Mouse (Mus musculus) brain, embryonic 18.5 days (tissue): ENCODE measurements at regions not wholly inside any gene's neighbourhood (a gene's known extent, or its start where the extent isn't known, plus 50 kb on each side); places are given as distances from the start of the nearest gene placed in this dataset.

Experiments used
- DNase-seq: peaks from one replicate; pipeline ENCODE4 v3.0.0-alpha.2; 2012; ENCODE audit warnings: low read depth, low spot score

DNA sequence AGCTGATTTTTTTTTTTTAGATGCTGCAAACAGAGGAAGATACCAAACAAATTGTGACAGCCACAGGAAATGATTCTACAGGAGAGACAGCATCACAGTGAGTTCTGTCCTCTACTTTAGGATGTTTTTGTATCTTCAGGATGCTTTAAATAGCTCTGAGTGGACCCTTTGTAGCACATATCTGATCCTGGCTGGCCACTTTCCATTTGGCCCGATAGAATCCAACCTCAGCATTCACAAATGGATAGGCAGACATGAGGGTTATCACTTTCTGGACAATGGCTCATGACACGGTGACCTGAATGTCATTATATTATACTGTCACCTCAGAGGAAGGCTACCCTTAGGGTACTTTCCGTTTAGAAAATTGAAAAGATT, 379.3 kb downstream of the Gm10295 start:
- DNase-seq: no peak

DNA sequence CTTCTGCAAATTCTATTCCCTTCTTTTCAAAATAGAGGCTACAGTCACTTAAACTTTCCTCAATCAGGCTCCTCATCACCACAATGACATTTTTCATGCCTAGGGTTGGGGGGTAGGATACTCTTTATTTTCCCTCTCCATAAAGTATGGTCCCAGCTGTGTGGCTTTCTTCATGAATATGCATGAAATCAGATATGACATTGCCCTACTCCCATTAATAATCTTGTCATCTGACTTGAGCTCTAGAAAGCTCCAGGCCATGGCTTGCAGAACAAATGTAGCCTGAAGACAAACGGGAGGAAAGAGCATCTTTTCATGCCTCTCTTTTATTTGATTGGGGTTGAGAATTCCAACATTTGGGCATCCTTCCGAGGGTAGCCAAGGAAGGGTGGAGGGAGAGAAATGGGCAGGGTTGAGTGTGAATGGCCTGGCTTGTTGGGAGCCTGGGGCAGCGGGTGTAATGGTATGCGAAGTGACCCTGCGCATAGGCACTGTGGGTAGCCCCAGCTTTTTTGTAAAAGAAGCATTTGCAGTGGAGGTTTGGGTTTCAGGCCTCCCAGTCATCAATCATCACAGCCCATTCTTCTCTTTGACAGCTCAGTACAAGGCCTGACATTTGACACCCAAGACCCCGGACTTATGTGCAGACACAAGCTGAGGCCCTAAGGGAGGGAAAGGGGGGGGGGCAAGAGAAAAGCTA, 379.8 kb downstream of the Gm10295 start:
- no peak for DNase-seq

- DNase-seq: no peak
Observed at GRCm38 (mm10) chr7:70952318-70952959, 398.8 kb downstream of the Gm10295 start.

DNA sequence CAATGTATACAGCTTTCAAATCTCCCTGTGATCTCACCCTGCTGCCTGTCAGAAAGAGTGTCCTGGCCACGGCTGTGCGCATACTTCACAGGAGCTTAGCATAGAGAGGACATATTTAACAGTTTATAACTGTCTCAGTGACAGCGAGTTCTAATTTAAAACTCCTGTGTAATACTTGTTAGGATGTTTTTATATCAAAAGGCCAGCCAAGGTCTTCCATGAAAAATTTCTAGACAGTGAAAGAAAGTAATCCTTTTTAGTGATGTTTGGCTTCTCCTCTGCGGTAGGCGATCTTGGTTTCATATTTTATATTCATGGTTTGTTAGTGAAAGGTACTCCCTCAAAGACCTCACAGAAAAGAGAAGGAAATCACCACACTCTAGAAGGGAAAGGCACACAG, 403.0 kb downstream of the Gm10295 start:
- DNase-seq: no peak

GRCm38 (mm10) chr7:70946260-70946659, 405.0 kb downstream of the Gm10295 start:
- no peak for DNase-seq

DNA sequence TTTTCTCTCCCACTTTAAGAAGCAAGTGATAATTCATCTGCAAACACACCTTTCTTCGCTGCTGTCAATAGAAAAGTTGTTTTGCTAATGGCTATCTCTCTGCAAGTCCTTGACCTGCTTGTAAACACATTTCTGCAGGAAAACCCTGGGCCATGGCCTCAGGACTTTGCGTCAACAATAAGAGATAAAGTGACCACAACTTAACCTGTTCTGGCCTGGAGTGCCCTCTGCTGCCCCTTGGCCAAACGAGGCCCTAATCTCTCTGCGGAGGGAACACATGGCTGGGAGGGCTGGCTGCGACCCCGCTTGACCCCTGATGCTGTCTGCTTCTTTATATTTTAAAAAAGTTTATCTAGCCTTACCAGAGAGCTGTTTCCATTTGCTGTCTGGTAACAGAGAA, 420.4 kb downstream of the Gm10295 start:
- no peak for DNase-seq

DNA sequence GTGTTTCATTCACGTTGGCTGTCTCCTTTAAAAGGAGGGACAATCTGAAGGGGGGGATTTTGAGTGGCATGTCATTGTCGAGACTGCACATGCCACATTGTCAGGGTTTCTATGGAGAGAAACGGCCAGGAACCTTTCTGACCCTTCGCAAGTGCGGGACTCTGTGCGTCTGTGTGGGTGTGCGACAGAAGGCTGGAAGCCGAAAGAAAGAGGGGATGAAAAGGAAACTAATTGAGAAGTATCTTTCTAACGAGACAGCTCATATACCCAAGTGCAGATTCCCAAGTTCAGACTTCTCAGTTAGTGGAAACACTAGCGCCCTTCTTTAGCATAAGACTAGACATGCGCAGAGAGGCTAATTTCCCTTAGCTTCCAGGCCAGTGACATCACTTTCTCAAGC, 421.4 kb downstream of the Gm10295 start:
- DNase-seq: no peak

DNA sequence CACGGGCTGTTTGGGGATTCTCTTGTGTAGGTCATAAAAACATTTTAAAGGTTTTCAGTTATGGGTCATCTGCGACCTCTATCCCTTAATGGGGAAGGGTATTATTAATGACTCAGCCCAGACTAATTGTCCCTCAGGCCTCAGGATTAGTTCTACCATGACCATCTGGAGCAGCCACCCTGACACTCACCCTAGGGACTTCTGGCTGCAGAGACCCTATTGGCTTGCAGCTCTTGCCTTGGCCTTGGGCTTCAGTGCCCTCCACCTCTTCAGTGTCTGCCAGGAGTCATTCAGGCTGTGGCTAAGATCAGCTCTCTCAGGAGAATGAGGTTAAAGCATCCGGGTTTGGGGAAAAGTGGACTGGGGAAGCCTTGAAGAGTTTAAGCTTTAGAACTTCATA, 423.3 kb downstream of the Gm10295 start:
- DNase-seq: no peak

DNA sequence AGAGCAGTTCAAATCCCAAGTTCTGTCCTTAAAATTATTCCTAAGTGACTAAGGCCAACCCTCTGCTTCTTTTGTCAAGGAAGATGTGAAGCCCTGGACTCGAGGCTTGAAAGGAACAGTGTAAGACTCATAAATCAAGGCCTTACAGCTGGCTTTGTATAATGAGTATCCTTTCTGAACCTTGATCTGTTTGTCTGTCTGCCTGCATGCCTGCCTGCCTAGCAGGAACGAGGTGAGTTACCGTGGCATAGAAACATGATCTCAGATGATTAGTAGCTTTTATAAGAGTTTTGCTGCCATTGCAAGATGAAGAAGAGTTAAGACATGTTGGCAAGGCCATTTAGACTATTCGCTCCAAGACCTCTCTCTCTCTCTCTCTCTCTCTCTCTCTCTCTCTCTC, 434.3 kb downstream of the Gm10295 start:
- no peak for DNase-seq

DNA sequence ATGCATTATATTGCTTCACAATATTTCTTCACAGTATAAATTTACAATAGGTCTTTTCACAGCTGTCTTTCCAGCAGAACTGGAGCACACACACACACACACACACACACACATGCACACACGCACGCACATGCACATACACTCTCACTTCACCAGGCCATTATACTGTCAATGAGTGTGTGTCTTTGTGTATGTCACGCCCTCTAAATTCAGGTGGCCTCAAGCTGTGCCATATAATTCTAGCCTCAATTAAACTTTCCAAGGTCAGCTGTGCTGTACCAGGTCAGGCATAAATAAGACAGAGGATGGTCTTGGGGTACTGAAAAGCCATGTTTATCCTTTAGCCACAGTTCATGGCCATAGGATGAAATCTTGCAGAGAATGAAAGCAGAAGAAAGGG, 442.4 kb downstream of the Gm10295 start:
- DNase-seq: no peak

GRCm38 (mm10) chr7:70891700-70892099, 459.6 kb downstream of the Gm10295 start:
- DNase-seq: no peak

- no peak for DNase-seq
Observed at GRCm38 (mm10) chr7:70880496-70880895, 470.8 kb downstream of the Gm10295 start.

- DNase-seq: no peak
Observed at GRCm38 (mm10) chr7:70874393-70874792, 476.9 kb downstream of the Gm10295 start.

DNA sequence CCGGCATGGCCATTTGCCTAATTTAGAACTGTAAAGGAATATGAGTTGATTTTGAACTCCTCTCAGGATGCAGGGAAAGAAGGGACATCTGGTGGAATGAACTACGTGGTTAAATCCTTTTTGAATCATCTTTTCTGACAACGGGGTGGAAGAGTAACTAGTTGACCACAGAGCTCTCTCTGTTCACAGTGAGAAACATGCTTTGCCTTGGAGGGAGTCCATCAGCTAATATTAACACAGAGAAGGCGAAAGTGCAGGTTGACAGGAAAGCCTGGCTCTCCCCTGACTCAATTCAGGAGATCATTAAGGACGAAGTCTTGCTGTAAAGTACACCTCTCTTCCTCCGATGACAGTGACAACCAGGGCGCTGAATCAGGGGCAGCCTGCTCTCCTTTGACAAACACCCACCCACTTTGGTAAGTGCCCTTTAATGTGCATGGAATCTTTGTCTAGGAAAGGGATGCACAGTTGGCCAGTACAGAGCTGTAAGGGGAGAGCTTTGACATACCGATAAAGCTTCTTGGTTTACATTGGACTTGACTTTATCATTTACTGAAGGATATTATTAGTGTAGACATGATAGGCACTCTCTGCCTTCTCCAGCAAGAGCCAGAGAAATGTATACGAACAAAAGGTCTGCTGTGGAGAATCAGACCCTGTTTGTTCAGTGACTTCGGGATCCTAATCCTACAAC, 480.3 kb downstream of the Gm10295 start:
- no peak for DNase-seq

GRCm38 (mm10) chr7:70869125-70869524, 482.2 kb downstream of the Gm10295 start:
- DNase-seq: no peak

GRCm38 (mm10) chr7:70859957-70860356, 491.3 kb downstream of the Gm10295 start:
- no peak for DNase-seq

DNA sequence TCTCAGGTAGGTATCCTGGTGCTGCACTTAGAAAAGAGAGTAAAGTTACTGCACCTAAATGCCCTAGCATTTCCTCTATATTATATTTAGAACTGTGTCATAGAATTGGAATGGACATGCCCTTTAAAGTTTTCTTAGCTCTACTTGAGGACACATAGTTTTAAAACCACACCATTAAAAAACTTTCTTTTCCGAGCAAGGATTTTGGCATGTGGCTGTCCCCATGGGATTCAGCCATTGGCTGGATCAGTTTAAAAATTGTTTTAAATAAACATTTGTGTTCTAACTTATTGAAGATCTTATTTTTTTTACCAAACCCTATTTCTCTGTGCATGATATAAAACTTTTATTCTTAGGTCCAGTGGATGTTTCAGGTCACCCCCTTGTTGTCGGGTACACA, 484.2 kb upstream of the Nr2f2 start:
- DNase-seq: no peak

GRCm38 (mm10) chr7:70848016-70848776, 481.7 kb upstream of the Nr2f2 start:
- DNase-seq: no peak

GRCm38 (mm10) chr7:70847450-70847993, 481.0 kb upstream of the Nr2f2 start:
- DNase-seq: no peak

GRCm38 (mm10) chr7:70846076-70846475, 479.5 kb upstream of the Nr2f2 start:
- DNase-seq: no peak

DNA sequence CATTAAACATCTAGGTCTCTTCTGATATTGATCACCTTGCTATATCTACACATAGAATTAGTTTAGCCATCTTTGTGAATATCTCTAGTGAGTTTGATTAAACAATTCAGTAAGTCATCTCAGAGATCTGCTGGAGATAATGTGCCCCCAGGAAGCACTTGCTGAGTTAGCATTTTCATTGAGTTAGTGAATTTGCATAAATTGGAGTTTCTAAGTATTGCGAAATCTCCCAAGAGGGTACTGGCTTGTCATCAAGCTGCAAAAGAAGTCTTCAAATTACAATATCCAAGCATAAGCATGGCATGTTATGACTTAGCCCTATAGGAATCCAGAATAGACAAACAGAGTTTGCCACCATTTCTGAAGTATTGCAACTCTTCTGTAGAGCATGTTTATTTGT, 473.6 kb upstream of the Nr2f2 start:
- no peak for DNase-seq

- DNase-seq: no peak
Observed at GRCm38 (mm10) chr7:70839190-70839589, 472.7 kb upstream of the Nr2f2 start.
